Mouse (Mus musculus) testis, adult 2 months (tissue): ENCODE measurements around the gene Hist2h2aa1.
A peak's percentile ranks its signal among the peaks of the same experiment; 100 is the strongest.

ENCODE experiments used
- CTCF ChIP-seq: fragments of 200-500 bp; IDR thresholded peaks from 2 replicates; pipeline ENCODE4 v1.5.1; 2012; ENCODE audit warnings: low read depth, mild to moderate bottlenecking, inconsistent platforms, low read length, moderate library complexity; ENCODE audit not compliant: control insufficient read depth, insufficient read depth, insufficient replicate concordance
- POLR2A ChIP-seq: fragments of 200-500 bp; IDR thresholded peaks from 2 replicates; pipeline ENCODE4 v1.6.1; 2012; ENCODE audit warnings: low read depth, mild to moderate bottlenecking, inconsistent platforms, low read length, moderate library complexity; ENCODE audit not compliant: control insufficient read depth

GRCm38 (mm10) chr3:96262216-96262875 is 17.0 kb downstream of the Hist2h2aa1 start:
- TF ChIP-seq CTCF = no peak
- TF ChIP-seq POLR2A = peak; percentile 35; the same call in 1 of the 2 replicates
